Mouse (Mus musculus): ENCODE measurements around the gene Trank1. TPM values are rescaled to one million over a fixed set of nuclear protein-coding genes. Genes with fewer than 3 reads are reported as not detected.

Trank1 gene
- polyA plus RNA-seq (2015; fragmentation: Nextera tagmentation; extraction: Ambion mirVana) = 0.44 and 0.75 TPM in 2 replicates

DNA sequence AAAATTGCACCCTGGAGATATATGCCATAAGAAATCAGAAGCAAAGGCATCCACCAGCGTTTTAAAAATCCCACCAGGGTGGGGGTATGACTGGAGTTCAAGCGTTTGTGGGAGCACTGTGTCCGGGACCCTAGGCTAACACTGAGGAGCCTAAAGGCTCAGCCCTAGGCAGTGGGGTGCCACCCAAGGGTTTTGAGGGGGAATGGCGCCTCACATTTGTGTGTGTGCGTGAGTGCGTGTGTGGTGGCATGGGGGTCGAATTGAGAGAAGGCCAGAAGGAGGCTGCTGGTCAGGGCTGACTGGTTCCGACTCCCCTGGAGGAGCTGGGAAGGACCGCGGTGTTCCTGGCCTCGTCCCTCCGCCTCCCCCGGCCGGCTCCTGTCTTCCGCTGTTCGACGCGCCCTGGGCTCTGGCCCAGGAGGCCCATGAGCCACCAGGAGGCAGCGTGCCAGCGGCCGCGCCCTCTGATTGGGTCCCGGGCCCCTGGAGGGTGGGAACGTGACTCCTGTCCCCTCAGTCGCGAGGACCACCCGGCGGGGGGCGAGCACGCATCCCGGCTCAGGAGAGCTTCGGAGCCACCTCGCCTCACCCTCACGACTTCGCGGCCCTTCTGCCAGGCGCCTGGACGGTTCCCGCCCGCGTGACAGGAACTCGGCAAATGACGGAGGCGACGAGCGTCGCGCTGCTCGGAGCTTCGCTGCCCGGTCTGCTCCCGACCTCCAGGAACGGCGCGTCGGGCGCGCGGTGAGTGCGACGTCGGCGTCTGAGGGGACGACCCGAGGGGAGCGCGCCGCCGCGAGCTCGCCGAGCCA is at the start of gene Trank1:
TSS of gene Trank1 (plus strand) at position 709 of the 812 bp plus-strand sequence.
- Histone ChIP-seq H3K27me3 (peaks cover 61% of the 10 kb centered on the region), H3K4me1 (peaks cover 17% of the 10 kb centered on the region), H3K36me3 (no peaks in the 10 kb centered on the region), H3K4me2 (peak within 1 kb of the TSS; percentile 91), H3K9me3 (replicated peaks) (0 out of 2 replicates have a peak, but pooled peaks cover 9% of the 10 kb centered on the region), H3K9ac (peak within 1 kb of the TSS; percentile 31), H3K27ac (no peak within 1 kb of the TSS), H3K4me3 (replicated peaks) (peak within 1 kb of the TSS; percentile 55)
- ATAC-seq (replicated peaks; ENCODE audit: low FRiP score) = peak; percentile 75
- WGBS = 9% methylated on average over 67 of the region's 72 CpGs

DNA sequence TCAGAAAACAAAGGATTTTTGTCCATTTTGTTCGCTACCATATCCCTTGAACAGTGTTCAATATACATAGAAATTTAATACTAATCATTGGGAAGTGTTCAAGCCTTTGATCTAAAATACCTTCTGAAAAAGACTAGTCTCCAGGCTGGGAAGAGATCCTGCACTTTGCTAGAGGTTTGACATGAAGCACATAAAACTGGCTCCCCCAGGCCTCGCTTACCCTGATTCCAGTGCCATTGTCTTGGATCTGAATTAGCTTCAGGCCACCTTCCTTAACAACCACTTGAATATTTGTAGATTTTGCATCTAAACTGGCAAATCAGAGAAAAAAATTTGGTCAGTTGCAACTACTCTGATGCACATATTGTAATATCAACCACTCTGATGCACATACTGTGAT is 43.5 kb upstream of the Trank1 start:
- Histone ChIP-seq H3K4me2 (no peak overlapping the region), H3K4me3 (replicated peaks) (no peak overlapping the region), H3K27me3 (no peaks in the 10 kb centered on the region), H3K4me1 (peaks cover 10% of the 10 kb centered on the region), H3K36me3 (peaks cover 43% of the 10 kb centered on the region), H3K9me3 (replicated peaks) (no peaks in the 10 kb centered on the region), H3K27ac (no peak overlapping the region), H3K9ac (no peak overlapping the region)
- whole genome bisulfite sequencing = 99% methylated on average over 2 of the region's 2 CpGs
- no peak for ATAC-seq (replicated peaks; ENCODE audit: low FRiP score)

DNA sequence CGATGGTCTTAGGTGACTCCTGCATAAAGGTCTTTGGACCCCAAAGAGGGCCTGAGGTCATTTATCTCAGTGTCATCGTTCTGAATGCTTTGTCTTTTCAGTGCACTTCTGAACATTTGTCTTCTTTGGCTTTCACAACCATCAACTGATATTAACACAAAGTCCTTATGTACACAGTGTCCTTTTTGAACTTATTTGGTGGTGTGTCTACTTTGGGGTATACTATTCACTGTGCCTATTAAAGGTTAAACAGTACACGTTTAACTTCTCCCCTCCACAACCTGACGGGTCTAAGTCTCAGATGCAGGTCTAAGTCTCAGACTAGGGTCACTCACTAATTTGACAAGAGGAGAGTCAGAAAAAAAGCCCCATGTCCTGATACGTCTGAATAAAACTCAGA is 40.9 kb upstream of the Trank1 start:
- Histone ChIP-seq H3K4me3 (replicated peaks) (peak overlapping the region; percentile 90), H3K9me3 (replicated peaks) (no peaks in the 10 kb centered on the region), H3K4me2 (peak overlapping the region; percentile 66), H3K36me3 (peaks cover 26% of the 10 kb centered on the region), H3K27ac (peak overlapping the region; percentile 99), H3K9ac (peak overlapping the region; percentile 91), H3K27me3 (no peaks in the 10 kb centered on the region), H3K4me1 (peaks cover 33% of the 10 kb centered on the region)
- WGBS = 14% methylated on average over 5 of the region's 5 CpGs
- ATAC-seq (replicated peaks; ENCODE audit: low FRiP score) = no peak

DNA sequence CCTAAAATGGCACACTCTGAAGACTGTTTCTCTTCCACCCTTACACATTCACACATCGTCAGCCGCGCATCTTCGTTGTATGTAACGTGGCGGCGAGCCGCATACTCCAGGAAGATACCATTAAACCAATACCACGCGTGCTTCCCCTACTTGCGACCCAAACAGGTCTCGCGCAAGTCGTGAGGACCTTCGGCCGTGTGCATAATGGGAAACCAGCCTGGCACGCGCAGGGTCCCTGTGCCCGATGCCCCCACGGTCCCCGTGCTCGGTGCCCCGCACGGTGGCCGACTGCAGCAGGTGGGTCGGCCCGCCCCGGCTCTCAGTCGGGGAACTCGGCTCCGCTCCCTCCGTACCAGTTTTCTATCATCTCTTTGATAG is 40.5 kb upstream of the Trank1 start:
- Histone ChIP-seq H3K9me3 (replicated peaks) (no peaks in the 10 kb centered on the region), H3K4me2 (peak overlapping the region; percentile 66), H3K36me3 (peaks cover 27% of the 10 kb centered on the region), H3K27ac (peak overlapping the region; percentile 99), H3K4me1 (peaks cover 37% of the 10 kb centered on the region), H3K9ac (peak overlapping the region; percentile 91), H3K4me3 (replicated peaks) (peak overlapping the region; percentile 90), H3K27me3 (no peaks in the 10 kb centered on the region)
- peak; percentile 67 for ATAC-seq (replicated peaks; ENCODE audit: low FRiP score)
- under 1% methylated on average over 32 of the region's 32 CpGs for WGBS

DNA sequence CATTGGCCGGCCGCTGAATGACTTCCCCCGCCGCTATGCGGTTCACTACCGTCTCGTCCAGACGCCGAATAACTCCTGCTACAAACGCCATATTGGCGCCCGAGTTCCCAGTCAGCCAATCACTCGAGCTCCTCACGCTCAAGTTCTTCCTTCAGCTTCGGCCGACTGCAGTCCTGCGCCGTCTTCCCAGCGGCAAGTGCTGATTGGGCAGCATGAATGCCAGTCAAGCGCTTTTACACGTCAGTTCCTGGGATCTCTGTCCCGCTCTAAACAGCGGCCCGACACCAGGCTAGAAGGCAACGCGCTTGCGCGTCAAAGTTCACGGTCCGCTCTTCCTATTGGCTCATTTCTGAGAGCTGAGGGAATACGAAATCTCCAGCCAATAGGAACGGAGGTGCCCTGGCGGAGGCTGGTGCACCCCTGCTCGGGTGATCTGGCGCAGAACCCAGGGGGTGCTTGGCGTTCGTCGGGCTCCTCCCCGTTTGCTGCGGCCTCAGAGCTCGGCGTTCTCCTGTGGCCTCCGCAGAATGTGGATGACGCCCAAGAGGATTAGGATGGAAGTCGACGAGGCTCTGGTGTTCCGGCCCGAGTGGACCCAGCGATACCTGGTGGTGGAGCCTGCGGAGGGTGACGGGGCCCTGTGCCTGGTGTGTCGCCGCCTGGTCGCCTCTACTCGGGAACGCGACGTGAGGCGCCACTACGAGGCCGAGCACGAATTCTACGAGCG is 39.9 kb upstream of the Trank1 start, which contains the start of the genes Mlh1 and Epm2aip1:
TSS of gene Mlh1 (minus strand) at position 358 of the 727 bp plus-strand sequence.
TSS of gene Epm2aip1 (plus strand) at position 496 of the 727 bp plus-strand sequence.
- no peaks in the 10 kb centered on the region for H3K9me3 ChIP-seq (replicated peaks)
- H3K4me1 ChIP-seq = peaks cover 40% of the 10 kb centered on the region
- peak within 1 kb of the TSS; percentile 90 for H3K4me3 ChIP-seq (replicated peaks)
- H3K9ac ChIP-seq = peak within 1 kb of the TSS; percentile 97
- H3K4me2 ChIP-seq = peak within 1 kb of the TSS; percentile 66
- H3K27me3 ChIP-seq = no peaks in the 10 kb centered on the region
- WGBS = under 1% methylated on average over 64 of the region's 64 CpGs
- peak; percentile 99 for ATAC-seq (replicated peaks; ENCODE audit: low FRiP score)
- peaks cover 27% of the 10 kb centered on the region for H3K36me3 ChIP-seq
- H3K27ac ChIP-seq = peak within 1 kb of the TSS; percentile 99

DNA sequence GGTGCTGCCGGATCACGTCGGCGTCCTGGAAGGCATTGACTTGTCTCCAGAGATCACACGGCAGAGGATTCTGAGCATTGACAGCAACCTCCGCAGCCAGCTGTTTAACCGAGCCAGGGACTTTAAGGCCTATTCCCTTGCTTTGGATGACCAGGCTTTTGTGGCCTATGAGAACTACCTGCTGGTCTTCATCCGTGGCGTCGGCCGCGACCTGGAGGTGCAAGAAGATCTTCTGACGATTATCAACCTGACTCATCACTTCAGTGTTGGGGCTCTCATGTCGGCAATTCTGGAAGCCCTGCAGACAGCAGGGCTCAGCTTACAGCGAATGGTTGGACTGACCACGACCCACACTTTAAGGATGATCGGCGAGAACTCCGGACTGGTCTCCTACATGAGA is 39.2 kb upstream of the Trank1 start:
- Histone ChIP-seq H3K9me3 (replicated peaks) (no peaks in the 10 kb centered on the region), H3K27me3 (no peaks in the 10 kb centered on the region), H3K4me3 (replicated peaks) (peak overlapping the region; percentile 90), H3K27ac (peak overlapping the region; percentile 99), H3K4me1 (peaks cover 41% of the 10 kb centered on the region), H3K9ac (peak overlapping the region; percentile 97), H3K4me2 (peak overlapping the region; percentile 62), H3K36me3 (peaks cover 26% of the 10 kb centered on the region)
- no peak for ATAC-seq (replicated peaks; ENCODE audit: low FRiP score)
- 2% methylated on average over 19 of the region's 19 CpGs for WGBS

DNA sequence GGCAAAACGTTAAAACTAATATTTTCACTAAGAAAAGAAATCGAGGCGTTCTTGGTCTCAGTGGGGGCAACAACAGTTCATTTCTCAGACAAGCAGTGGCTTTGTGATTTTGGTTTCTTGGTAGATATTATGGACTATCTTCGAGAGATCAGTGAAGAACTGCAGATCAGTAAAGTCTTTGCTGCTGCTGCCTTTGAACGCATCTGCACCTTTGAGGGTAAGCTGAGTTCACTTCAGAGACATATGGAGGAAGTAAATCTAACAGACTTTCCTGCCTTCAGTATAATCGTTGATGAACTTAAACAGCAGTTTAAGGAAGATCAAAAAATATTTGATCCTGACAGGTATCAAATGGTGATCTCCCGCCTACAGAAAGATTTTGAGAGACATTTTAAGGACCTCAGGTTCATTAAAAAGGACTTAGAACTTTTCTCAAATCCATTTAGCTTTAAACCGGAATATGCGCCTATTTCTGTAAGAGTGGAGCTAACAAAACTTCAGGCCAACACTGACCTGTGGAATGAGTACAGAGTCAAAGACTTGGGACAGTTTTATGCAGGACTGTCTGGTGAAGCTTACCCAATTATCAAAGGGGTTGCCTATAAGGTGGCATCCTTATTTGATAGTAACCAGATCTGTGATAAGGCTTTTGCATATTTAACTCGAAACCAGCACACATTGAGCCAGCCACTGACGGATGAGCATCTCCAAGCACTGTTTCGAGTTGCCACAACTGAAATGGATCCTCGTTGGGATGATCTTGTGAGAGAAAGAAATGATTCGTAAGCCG is 38.3 kb upstream of the Trank1 start:
- ATAC-seq (replicated peaks; ENCODE audit: low FRiP score) = no peak
- Histone ChIP-seq H3K9ac (peak overlapping the region; percentile 97), H3K36me3 (peaks cover 30% of the 10 kb centered on the region)

DNA sequence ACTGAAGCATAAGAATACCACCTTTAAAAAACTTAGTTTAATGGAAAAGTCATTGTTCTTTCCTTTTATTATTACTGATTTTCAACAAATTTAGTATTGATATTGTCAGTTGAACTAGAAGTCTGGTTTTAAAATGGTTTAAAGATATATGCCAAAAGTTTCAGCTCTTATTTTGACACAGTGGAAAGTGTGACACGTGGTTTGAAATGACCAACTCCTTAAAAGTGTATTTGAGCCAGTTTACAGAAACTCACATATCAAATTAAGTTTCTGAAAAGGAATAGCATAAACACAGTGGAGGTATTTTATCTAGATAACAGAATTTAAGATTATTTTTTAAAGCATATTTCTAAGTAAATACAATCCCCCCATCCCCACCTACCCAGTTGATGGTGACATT is 37.6 kb upstream of the Trank1 start:
- Histone ChIP-seq H3K9ac (no peak overlapping the region), H3K4me1 (peaks cover 41% of the 10 kb centered on the region), H3K9me3 (replicated peaks) (no peaks in the 10 kb centered on the region), H3K4me2 (peak overlapping the region; percentile 62), H3K4me3 (replicated peaks) (peak overlapping the region; percentile 90; the same call in 1 of the 2 replicates), H3K27ac (no peak overlapping the region), H3K36me3 (peaks cover 38% of the 10 kb centered on the region), H3K27me3 (no peaks in the 10 kb centered on the region)
- no peak for ATAC-seq (replicated peaks; ENCODE audit: low FRiP score)
- 78% methylated on average over 1 of the region's 1 CpGs for WGBS

More for the DNA sequence above, 38.3 kb upstream of the Trank1 start:
- Histone ChIP-seq H3K9me3 (replicated peaks) (no peaks in the 10 kb centered on the region), H3K27ac (no peak overlapping the region), H3K4me1 (peaks cover 41% of the 10 kb centered on the region), H3K4me3 (replicated peaks) (peak overlapping the region; percentile 90), H3K4me2 (peak overlapping the region; percentile 62), H3K27me3 (no peaks in the 10 kb centered on the region)
- WGBS = 61% methylated on average over 15 of the region's 15 CpGs

DNA sequence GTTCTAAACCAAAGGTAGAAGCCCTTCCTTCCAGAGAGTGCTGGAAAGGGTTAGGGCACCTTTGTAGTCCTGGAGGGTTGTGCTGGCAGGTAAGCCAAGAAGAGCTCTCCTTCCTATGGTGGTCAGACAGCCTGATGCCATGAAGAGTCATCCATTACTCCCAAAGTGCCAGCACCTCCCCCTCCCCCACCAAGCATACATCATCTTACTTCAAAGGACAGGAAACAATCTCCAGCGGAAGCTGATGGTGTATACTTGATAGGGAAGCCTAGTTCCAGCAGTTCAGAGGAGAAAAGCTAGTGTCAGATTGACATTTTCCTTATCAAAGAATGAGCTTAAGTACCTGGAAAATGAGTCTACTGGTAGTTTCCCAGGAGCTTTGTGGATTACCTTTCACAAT is 36.4 kb upstream of the Trank1 start:
- H3K4me2 ChIP-seq = peak overlapping the region; percentile 62
- no peak overlapping the region for H3K27ac ChIP-seq

DNA sequence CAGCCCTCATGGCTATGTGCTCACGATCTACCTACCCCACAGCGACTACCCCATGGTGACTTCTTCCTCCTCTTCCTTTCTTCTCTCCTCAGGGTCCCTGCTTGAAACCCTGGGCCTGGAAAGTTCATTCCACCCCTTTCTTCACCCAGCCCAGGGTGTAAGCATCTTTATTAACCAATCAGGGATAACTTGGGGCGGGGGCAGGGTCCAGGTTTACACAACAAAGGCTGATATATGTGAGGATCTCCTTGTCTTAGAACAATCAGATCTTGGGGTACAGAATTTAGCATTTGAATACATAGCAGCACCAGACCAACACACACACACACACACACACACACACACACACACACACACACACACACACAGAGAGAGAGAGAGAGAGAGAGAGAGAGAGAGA is 26.5 kb upstream of the Trank1 start:
- H3K4me2 ChIP-seq = no peak overlapping the region
- no peak for ATAC-seq (replicated peaks; ENCODE audit: low FRiP score)
- H3K4me1 ChIP-seq = peaks cover 14% of the 10 kb centered on the region
- H3K36me3 ChIP-seq = 0 out of 2 replicates have a peak, but pooled peaks cover 4% of the 10 kb centered on the region
- no peaks in the 10 kb centered on the region for H3K9me3 ChIP-seq (replicated peaks)
- no peaks in the 10 kb centered on the region for H3K27me3 ChIP-seq
- H3K4me3 ChIP-seq (replicated peaks) = no peak overlapping the region
- WGBS = 41% methylated on average over 3 of the region's 3 CpGs
- no peak overlapping the region for H3K27ac ChIP-seq
- H3K9ac ChIP-seq = no peak overlapping the region

More for the DNA sequence above, 36.4 kb upstream of the Trank1 start:
- ATAC-seq (replicated peaks; ENCODE audit: low FRiP score) = no peak
- Histone ChIP-seq H3K4me3 (replicated peaks) (peak overlapping the region; percentile 6), H3K9me3 (replicated peaks) (no peaks in the 10 kb centered on the region), H3K9ac (no peak overlapping the region), H3K4me1 (peaks cover 38% of the 10 kb centered on the region), H3K27me3 (no peaks in the 10 kb centered on the region), H3K36me3 (peaks cover 47% of the 10 kb centered on the region)
- 17% methylated on average over 1 of the region's 1 CpGs for WGBS

DNA sequence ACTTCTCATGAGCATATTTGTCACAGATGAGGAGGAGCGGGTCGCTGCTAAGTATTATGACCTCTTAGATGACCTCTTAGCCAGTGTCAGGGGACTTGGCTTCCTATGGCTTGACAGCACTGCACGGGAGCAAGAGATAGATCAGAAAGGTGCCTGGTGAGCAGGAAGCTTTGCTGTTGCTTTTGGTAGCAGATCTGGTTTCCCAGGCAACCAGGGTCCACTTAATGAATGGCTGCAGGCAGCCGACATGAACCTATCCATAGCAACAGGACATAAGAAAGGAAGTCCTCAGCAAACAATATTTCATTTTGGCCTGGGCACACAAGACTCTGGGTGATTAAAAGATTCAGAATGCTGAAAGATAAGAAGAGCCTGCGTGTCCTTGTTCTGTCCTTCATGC is 25.9 kb upstream of the Trank1 start:
- no peak overlapping the region for H3K4me2 ChIP-seq
- no peak overlapping the region for H3K9ac ChIP-seq
- H3K4me3 ChIP-seq (replicated peaks) = no peak overlapping the region
- no peak overlapping the region for H3K27ac ChIP-seq
- H3K27me3 ChIP-seq = no peaks in the 10 kb centered on the region
- ATAC-seq (replicated peaks; ENCODE audit: low FRiP score) = no peak
- 21% methylated on average over 5 of the region's 5 CpGs for WGBS
- H3K36me3 ChIP-seq = 0 out of 2 replicates have a peak, but pooled peaks cover 4% of the 10 kb centered on the region
- peaks cover 15% of the 10 kb centered on the region for H3K4me1 ChIP-seq
- no peaks in the 10 kb centered on the region for H3K9me3 ChIP-seq (replicated peaks)
